Mouse (Mus musculus) lung, postnatal 0 days (tissue): ENCODE data around the gene Pcbp3.

Experiments
- CTCF ChIP-seq: IDR thresholded peaks from 2 replicates; pipeline ENCODE4 v1.5.1; 2016; ENCODE audit warnings: antibody characterized with exemption, mild to moderate bottlenecking
- EP300 ChIP-seq: IDR thresholded peaks from 2 replicates; pipeline ENCODE4 v1.6.1; 2016; ENCODE audit warnings: antibody characterized with exemption, mild to moderate bottlenecking, control low read depth

DNA sequence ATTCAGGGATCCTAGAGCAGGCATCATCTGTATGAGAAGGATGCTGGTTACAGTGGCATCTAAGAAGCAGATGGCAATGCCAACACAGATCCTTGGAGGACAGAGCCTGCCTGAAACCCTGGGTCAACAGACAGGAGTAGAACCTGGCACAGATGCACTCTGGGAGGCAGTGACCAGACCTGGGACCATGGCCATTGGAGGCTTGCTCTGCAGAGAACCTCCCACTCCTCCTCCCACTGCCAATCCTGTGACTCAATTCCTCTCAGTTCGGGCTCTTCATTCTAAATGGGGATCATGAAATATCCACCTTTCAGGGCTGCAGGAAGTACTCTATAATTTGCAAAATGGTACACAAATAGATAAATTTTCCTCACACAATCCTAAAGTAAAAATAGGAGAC is 120.5 kb downstream of the Pcbp3 start:
- TF ChIP-seq EP300 (no peak), CTCF (no peak)
